Mouse (Mus musculus): ENCODE data around the gene Uqcrh. TPM values are rescaled to one million over a fixed set of nuclear protein-coding genes. Genes with fewer than 3 reads are reported as not detected.

The Uqcrh gene
- polyA plus RNA-seq, 1 experiment = 769 TPM

DNA sequence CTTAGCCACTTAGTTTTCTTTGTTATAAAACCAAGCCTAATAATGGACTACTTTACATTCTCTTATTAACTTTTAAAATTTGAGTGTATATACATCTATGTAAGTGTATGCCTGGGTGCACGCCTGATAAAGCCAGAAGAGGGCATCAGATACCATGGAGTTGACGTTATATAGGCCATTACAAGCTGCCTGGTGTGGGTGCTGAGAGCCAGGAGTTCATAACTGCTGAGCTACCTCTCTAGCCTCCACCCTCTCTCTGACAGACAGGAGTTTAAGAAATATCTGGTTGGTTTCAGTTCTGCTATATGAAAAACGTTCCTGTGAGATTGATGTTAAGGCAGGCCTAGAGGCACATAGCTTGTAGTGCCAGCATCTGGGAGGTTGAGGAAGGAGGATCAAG is 32.7 kb downstream of the Uqcrh start:
- Histone ChIP-seq H3K4me3 (ENCODE audit: insufficient read depth, poor library complexity, severe bottlenecking) (no peak overlapping the region), H3K27me3 (ENCODE audit: control insufficient read depth, insufficient read depth, insufficient read length) (no peaks in the 10 kb centered on the region), H3K36me3 (ENCODE audit: control insufficient read depth, insufficient read depth) (peaks cover 49% of the 10 kb centered on the region), H3K79me2 (ENCODE audit: control insufficient read depth, insufficient read depth) (no peaks in the 10 kb centered on the region), H3ac (ENCODE audit: control insufficient read depth, insufficient read length, low read depth) (no peak overlapping the region), H3K79me3 (ENCODE audit: low read depth) (no peaks in the 10 kb centered on the region)
- TF ChIP-seq CEBPB (IDR thresholded peaks at IDR 0.05; ENCODE audit: low read depth) = no peak
- TF ChIP-seq FOSL1 (IDR thresholded peaks at IDR 0.05; ENCODE audit: insufficient read depth, low read length, poor library complexity, severe bottlenecking) = no peak
- TF ChIP-seq MYOG (IDR thresholded peaks at IDR 0.05; ENCODE audit: control insufficient read depth, extremely low read depth, insufficient read length) = no peak
- no peak for TF ChIP-seq USF1 (IDR thresholded peaks at IDR 0.05; ENCODE audit: low read depth)
- TF ChIP-seq MYOD1 (IDR thresholded peaks at IDR 0.05; ENCODE audit: control insufficient read depth, insufficient read length, low read depth) = no peak
- TF ChIP-seq CTCF (IDR thresholded peaks at IDR 0.05; ENCODE audit: control insufficient read depth, insufficient read depth, insufficient read length) = no peak
- TF ChIP-seq MAX (IDR thresholded peaks at IDR 0.05) = no peak

DNA sequence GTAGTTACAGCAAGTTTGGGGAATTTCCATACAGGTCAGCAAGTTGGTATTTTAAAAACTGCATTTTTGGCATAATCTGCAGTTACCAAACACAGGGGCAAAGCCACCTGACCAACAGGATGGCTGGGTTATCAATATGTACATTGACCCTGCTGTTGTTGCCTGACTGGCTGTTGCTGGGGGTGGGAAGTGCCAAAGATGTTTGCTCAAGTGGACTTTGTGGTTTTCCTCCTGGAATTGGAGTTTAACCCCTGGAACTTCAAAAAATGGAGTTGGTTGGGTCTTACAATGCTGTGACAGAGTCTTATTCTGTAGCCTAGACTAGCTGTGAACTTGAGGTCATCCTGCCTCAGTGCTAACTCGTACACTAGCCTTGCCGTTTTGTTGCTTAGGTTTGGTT is 34.4 kb downstream of the Uqcrh start:
- TF ChIP-seq USF1 (IDR thresholded peaks at IDR 0.05; ENCODE audit: low read depth) (no peak), CEBPB (IDR thresholded peaks at IDR 0.05; ENCODE audit: low read depth) (no peak), MYOG (IDR thresholded peaks at IDR 0.05; ENCODE audit: control insufficient read depth, extremely low read depth, insufficient read length) (no peak), MYOD1 (IDR thresholded peaks at IDR 0.05; ENCODE audit: control insufficient read depth, insufficient read length, low read depth) (no peak), FOSL1 (IDR thresholded peaks at IDR 0.05; ENCODE audit: insufficient read depth, low read length, poor library complexity, severe bottlenecking) (no peak), MAX (IDR thresholded peaks at IDR 0.05) (no peak)
- Histone ChIP-seq H3K36me3 (ENCODE audit: control insufficient read depth, insufficient read depth) (peaks cover 54% of the 10 kb centered on the region), H3K79me3 (ENCODE audit: low read depth) (no peaks in the 10 kb centered on the region), H3K79me2 (ENCODE audit: control insufficient read depth, insufficient read depth) (no peaks in the 10 kb centered on the region), H3K4me3 (ENCODE audit: insufficient read depth, poor library complexity, severe bottlenecking) (no peak overlapping the region), H3ac (ENCODE audit: control insufficient read depth, insufficient read length, low read depth) (no peak overlapping the region), H3K27me3 (ENCODE audit: control insufficient read depth, insufficient read depth, insufficient read length) (no peaks in the 10 kb centered on the region)

DNA sequence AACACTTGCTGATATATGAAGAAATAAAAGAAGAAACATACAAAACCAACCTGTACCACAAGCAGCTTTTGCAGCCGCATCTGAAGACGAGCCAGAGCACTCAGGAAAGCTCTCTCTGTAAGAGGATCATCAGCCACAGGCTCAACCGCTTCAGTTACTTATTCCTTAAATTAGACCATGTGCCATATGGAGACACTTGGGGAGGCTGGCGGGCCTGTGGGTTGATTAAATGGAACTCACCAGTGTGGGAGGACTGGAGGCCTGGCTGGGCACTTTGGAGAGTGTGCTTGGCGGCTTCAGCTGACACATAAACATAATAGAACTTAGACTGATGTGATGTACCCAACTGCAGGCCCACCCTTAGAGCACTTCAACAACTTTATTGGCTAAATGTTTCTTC is 41.5 kb downstream of the Uqcrh start:
- H3K4me3 ChIP-seq (ENCODE audit: insufficient read depth, poor library complexity, severe bottlenecking) = no peak overlapping the region
- no peaks in the 10 kb centered on the region for H3K79me3 ChIP-seq (ENCODE audit: low read depth)
- H3ac ChIP-seq (ENCODE audit: control insufficient read depth, insufficient read length, low read depth) = no peak overlapping the region
- no peaks in the 10 kb centered on the region for H3K79me2 ChIP-seq (ENCODE audit: control insufficient read depth, insufficient read depth)
- H3K27me3 ChIP-seq (ENCODE audit: control insufficient read depth, insufficient read depth, insufficient read length) = no peaks in the 10 kb centered on the region
- H3K36me3 ChIP-seq (ENCODE audit: control insufficient read depth, insufficient read depth) = peaks cover 30% of the 10 kb centered on the region
- no peak for TF ChIP-seq MAX (IDR thresholded peaks at IDR 0.05)
- no peak for TF ChIP-seq MYOD1 (IDR thresholded peaks at IDR 0.05; ENCODE audit: control insufficient read depth, insufficient read length, low read depth)
- TF ChIP-seq USF1 (IDR thresholded peaks at IDR 0.05; ENCODE audit: low read depth) = no peak
- no peak for TF ChIP-seq CTCF (IDR thresholded peaks at IDR 0.05; ENCODE audit: control insufficient read depth, insufficient read depth, insufficient read length)
- TF ChIP-seq CEBPB (IDR thresholded peaks at IDR 0.05; ENCODE audit: low read depth) = no peak

DNA sequence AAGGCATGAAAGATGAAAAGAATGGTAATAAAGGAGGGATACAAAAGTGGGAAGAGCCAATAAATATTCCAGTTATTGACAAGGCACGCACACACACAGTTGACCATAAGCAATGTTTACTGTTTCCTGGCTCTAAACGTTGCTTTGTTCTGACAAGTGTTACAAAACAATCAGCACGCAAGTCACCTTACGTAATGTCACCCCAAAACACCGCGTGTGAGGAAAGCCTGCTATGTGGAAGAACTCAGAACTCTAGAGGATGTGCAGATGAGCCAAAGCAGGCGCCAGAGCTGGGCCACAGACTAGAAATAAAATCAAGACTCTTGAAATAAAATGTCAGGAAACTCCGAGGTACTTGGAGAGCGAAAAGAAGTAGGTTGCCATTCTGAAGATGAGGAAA is 42.0 kb downstream of the Uqcrh start:
- Histone ChIP-seq H3K79me3 (ENCODE audit: low read depth) (no peaks in the 10 kb centered on the region), H3K4me3 (ENCODE audit: insufficient read depth, poor library complexity, severe bottlenecking) (no peak overlapping the region), H3K79me2 (ENCODE audit: control insufficient read depth, insufficient read depth) (no peaks in the 10 kb centered on the region), H3ac (ENCODE audit: control insufficient read depth, insufficient read length, low read depth) (no peak overlapping the region), H3K36me3 (ENCODE audit: control insufficient read depth, insufficient read depth) (peaks cover 25% of the 10 kb centered on the region), H3K27me3 (ENCODE audit: control insufficient read depth, insufficient read depth, insufficient read length) (no peaks in the 10 kb centered on the region)
- TF ChIP-seq MYOD1 (IDR thresholded peaks at IDR 0.05; ENCODE audit: control insufficient read depth, insufficient read length, low read depth) = no peak
- TF ChIP-seq MYOG (IDR thresholded peaks at IDR 0.05; ENCODE audit: control insufficient read depth, extremely low read depth, insufficient read length) = no peak
- no peak for TF ChIP-seq MAX (IDR thresholded peaks at IDR 0.05)
- TF ChIP-seq USF1 (IDR thresholded peaks at IDR 0.05; ENCODE audit: low read depth) = no peak
- TF ChIP-seq CTCF (IDR thresholded peaks at IDR 0.05; ENCODE audit: control insufficient read depth, insufficient read depth, insufficient read length) = no peak
- no peak for TF ChIP-seq FOSL1 (IDR thresholded peaks at IDR 0.05; ENCODE audit: insufficient read depth, low read length, poor library complexity, severe bottlenecking)
- TF ChIP-seq CEBPB (IDR thresholded peaks at IDR 0.05; ENCODE audit: low read depth) = no peak

DNA sequence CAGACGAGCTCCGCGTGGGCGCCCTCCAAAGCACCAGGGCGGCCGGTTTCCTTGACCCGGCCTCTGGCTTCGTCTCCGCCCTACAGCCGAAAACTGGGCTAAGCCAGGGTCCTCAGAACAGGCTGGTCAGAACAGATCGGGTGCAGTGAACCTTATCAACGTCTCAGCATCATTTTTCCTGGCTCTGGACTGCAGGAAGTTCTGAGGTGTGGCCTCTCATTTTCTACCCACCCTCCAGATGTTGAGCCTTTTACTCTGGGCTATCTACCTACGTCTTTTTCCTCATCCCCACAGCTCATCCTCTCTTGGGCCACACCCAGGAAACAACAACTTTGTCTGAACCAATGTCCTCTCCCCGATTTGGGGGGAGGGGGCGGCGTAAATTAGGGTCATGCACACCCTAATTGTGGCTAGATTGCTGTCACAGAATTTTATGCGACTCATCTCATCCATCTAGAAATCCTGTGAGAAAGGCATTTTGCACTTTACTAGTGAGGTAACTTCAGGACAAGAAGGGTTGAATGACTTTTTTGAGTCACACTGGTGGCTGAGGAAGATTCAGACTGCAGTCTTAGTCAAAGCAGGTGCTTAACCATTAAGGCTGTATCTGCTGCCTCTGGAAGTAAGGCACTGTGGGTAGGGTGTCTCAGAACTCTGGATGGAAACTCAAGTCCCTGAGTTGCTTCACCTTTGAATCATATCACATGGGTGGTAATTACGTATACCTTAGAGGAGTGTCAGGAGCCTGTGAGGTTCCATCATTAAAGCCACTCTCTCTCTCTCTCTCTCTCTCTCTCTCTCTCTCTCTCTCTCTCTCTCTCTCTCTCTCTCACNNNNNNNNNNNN is 56.7 kb downstream of the Uqcrh start, which contains the start of gene Faah:
Faah (minus strand) TSS at position 25 of the 845 bp plus-strand sequence.
- peak within 1 kb of the TSS; percentile 76 for H3ac ChIP-seq (ENCODE audit: control insufficient read depth, insufficient read length, low read depth)
- H3K27me3 ChIP-seq (ENCODE audit: control insufficient read depth, insufficient read depth, insufficient read length) = peaks cover 49% of the 10 kb centered on the region
- TF ChIP-seq CEBPB (IDR thresholded peaks at IDR 0.05; ENCODE audit: low read depth) (no peak), FOSL1 (IDR thresholded peaks at IDR 0.05; ENCODE audit: insufficient read depth, low read length, poor library complexity, severe bottlenecking) (no peak), USF1 (IDR thresholded peaks at IDR 0.05; ENCODE audit: low read depth) (no peak), MAX (IDR thresholded peaks at IDR 0.05) (no peak), MYOG (IDR thresholded peaks at IDR 0.05; ENCODE audit: control insufficient read depth, extremely low read depth, insufficient read length) (no peak), MYOD1 (IDR thresholded peaks at IDR 0.05; ENCODE audit: control insufficient read depth, insufficient read length, low read depth) (no peak), CTCF (IDR thresholded peaks at IDR 0.05; ENCODE audit: control insufficient read depth, insufficient read depth, insufficient read length) (no peak)
- H3K4me3 ChIP-seq (ENCODE audit: insufficient read depth, poor library complexity, severe bottlenecking) = peak within 1 kb of the TSS; percentile 6
- H3K79me3 ChIP-seq (ENCODE audit: low read depth) = no peaks in the 10 kb centered on the region
- no peaks in the 10 kb centered on the region for H3K36me3 ChIP-seq (ENCODE audit: control insufficient read depth, insufficient read depth)
- no peaks in the 10 kb centered on the region for H3K79me2 ChIP-seq (ENCODE audit: control insufficient read depth, insufficient read depth)

Measured in C2C12 (cell line).